Mouse (Mus musculus) gastrocnemius, adult 2 months (tissue): Measurements from ENCODE around the gene Ocln. TPM values are rescaled to one million over a fixed set of nuclear protein-coding genes. Genes with fewer than 3 reads are reported as not detected.

Source experiments
- DNase-seq: peaks from one replicate; pipeline ENCODE4 v3.0.0; 2022
- H3K27ac ChIP-seq: fragments of 200-600 bp; 2 replicates; pipeline ENCODE4 v1.8.1; 2022; ENCODE audit warnings: mild to moderate bottlenecking
- H3K4me3 ChIP-seq: fragments of 200-600 bp; 2 replicates; pipeline ENCODE4 v1.8.1; 2022; ENCODE audit warnings: mild to moderate bottlenecking, moderate library complexity
- CTCF ChIP-seq: fragments of 200-600 bp; IDR thresholded peaks from 2 replicates; pipeline ENCODE4 v1.8.1; 2022; ENCODE audit warnings: antibody characterized with exemption, mild to moderate bottlenecking, moderate library complexity
- intact Hi-C: fragments of 180-260 bp; cut with DNase I; formaldehyde crosslinking; loops from one replicate; pipeline ENCODE4 v1.15.1; 2025
- total RNA-seq, 2 experiments: library from RNA; stranded (reverse); gene quantifications; 2 replicates each; pipeline ENCODE4 v1.2.3; 2021

The Ocln gene
- total RNA-seq, 2 experiments from 2014 or later: 0.15 TPM; not detected in 1

DNA sequence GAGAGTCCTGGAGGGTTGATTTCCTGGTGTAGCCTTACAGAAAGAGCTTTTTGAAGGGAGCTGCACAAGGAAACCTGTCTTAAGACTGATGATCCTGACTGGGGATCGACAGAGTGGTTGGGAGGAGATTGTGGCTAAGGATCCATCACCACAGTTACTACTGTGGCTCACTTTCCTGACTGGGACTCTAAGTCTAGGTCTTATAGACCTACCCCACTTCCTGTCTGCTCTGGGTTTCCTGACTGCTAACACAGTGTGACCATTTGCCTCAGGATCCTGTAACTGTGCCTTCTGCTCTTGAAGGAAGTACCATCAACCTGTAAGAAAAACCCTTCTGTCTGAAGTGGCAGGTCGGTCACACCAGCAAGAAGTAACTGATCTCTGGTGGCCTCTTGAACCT, 18.2 kb upstream of the Ocln start:
- intact Hi-C loops: no loop called here
- Histone ChIP-seq H3K4me3 (no peak overlapping the region), H3K27ac (no peak overlapping the region)
- TF ChIP-seq CTCF: no peak
- no peak for DNase-seq

- no peak for DNase-seq
- Histone ChIP-seq H3K27ac (no peak overlapping the region), H3K4me3 (no peak overlapping the region)
- intact Hi-C loops: no loop called here
- no peak for TF ChIP-seq CTCF
Measured at GRCm38 (mm10) chr13:100568359-100568758, 15.8 kb upstream of the Ocln start.

- no peak for TF ChIP-seq CTCF
- intact Hi-C loops: no loop called here
- no peak overlapping the region for H3K4me3 ChIP-seq
Measured at GRCm38 (mm10) chr13:100559449-100559848, 6.9 kb upstream of the Ocln start.

GRCm38 (mm10) chr13:100557011-100557410, 4.5 kb upstream of the Ocln start:
- no peak for DNase-seq
- intact Hi-C loops: no loop called here
- Histone ChIP-seq H3K4me3 (no peak overlapping the region), H3K27ac (no peak overlapping the region)
- TF ChIP-seq CTCF: no peak

More at GRCm38 (mm10) chr13:100559449-100559848, 6.9 kb upstream of the Ocln start:
- no peak for DNase-seq
- H3K27ac ChIP-seq: no peak overlapping the region

- no peak for DNase-seq
- TF ChIP-seq CTCF: no peak
- peak overlapping the region; percentile 74 for H3K4me3 ChIP-seq
- no peak overlapping the region for H3K27ac ChIP-seq
- intact Hi-C loops: no loop called here
Measured at GRCm38 (mm10) chr13:100553042-100553437, 522 bp upstream of the Ocln start.

DNA sequence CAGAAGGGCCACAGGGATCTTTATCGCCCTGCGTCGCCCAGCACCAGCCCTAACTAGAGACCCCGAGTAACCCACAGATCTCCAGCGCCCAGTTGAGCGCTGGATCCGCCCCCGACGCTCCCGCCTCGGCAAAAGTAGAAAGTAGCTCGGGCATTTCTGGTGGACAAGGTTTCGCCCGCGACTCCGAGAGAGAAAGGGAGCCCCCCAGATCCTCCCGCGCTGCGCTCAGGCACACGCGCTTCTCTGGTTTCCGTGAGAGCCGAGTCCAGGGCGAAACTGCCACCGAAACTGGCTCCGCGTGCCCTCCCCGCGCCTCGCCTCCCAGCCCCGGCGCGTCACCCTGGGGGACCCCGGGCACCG, 529 bp downstream of the Ocln start:
- no peak for DNase-seq
- peak overlapping the region; percentile 74 for H3K4me3 ChIP-seq
- intact Hi-C loops: no loop called here
- H3K27ac ChIP-seq: no peak overlapping the region
- TF ChIP-seq CTCF: no peak

- intact Hi-C loops: no loop called here
- peak overlapping the region; percentile 74 for H3K4me3 ChIP-seq
- no peak for DNase-seq
- H3K27ac ChIP-seq: no peak overlapping the region
- TF ChIP-seq CTCF: no peak
Measured at GRCm38 (mm10) chr13:100551371-100552008, 1.0 kb downstream of the Ocln start.

DNA sequence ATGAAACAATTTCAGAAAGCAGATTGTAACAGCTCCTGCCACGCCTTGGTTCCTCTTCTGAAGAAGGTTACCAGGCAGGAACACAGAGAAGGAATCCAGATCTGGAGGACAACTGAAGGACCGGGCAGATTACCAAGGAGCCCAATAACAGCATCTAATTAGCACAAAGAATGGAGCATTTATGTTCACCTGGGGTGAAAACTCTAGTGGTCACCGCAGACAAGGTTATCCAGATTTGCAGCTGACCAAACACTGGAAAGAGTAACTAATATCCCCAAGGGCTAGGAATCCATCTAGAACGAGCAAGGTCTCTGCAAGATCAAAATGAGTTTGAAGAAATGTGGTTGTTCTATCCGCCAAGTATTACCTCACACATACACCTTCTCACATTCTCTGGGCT, 5.2 kb downstream of the Ocln start:
- no peak for DNase-seq
- TF ChIP-seq CTCF: no peak
- intact Hi-C loops: no loop called here
- no peak overlapping the region for H3K4me3 ChIP-seq
- H3K27ac ChIP-seq: no peak overlapping the region

DNA sequence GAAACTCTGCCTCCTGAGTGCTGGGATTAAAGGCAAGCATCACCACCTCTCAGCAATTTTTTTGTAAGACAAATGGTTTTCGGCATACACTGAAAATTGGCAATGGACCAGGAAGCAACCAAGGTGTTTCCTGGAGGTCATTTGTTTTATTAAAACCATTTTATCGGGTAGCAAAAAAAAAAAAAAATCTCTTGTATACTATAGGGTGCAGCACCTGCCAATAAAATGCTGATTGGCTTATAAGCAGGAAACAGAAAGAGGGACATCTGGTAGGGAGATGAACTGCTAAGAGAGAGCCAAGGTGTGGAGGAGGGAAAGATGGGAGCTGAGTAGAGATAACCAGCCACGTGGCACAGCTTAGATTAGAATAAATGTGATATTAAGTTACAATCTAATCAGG, 7.0 kb downstream of the Ocln start:
- Histone ChIP-seq H3K27ac (no peak overlapping the region), H3K4me3 (no peak overlapping the region)
- no peak for DNase-seq
- TF ChIP-seq CTCF: no peak
- intact Hi-C loops: no loop called here

DNA sequence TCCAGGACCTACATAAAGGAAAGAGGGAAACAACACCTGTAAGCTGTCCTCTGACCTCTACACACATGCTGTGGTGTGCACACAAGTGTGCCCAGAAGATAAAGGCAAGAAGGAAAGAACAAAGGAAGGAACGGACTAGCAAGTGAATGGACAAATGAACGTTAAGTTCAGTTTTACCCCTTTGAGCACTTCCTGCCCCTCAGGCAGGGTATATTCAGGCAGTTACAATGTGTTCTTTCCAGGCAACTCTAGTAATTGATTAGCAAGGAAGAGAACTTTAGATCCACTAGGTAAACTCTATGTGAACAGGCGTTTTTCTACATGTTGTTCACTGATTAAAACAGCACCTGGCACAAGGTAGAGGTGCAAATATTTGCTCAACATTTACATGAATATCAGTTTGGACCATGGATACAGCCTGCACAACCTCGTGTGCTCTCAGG, 8.3 kb downstream of the Ocln start:
- DNase-seq: no peak
- no peak for TF ChIP-seq CTCF
- Histone ChIP-seq H3K4me3 (no peak overlapping the region), H3K27ac (no peak overlapping the region)
- intact Hi-C loops: no loop called here

GRCm38 (mm10) chr13:100543011-100543767, 9.3 kb downstream of the Ocln start:
- TF ChIP-seq CTCF: no peak
- Histone ChIP-seq H3K4me3 (no peak overlapping the region), H3K27ac (no peak overlapping the region)
- no peak for DNase-seq
- intact Hi-C loops: no loop called here

DNA sequence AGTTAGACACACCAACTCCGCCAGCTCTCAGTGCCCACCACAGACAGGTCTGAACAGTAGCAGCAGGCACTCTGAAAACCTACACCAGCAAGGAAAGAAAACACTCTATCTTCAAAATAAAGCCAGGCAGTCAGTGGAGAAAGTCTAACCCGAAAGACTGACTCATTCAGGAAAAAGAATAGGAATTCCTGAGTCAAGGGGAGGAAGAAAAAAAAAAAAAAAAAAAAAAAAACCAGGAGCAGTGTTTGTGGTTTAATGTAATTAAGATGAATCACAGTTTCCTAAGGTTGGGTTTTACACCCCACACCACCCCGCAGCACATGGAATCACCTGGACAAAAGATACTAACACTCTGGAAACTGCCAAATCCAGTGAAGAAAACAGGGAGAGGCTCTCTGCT, 16.4 kb downstream of the Ocln start:
- no peak overlapping the region for H3K4me3 ChIP-seq
- H3K27ac ChIP-seq: no peak overlapping the region
- intact Hi-C loops: no loop called here
- no peak for DNase-seq
- TF ChIP-seq CTCF: no peak

DNA sequence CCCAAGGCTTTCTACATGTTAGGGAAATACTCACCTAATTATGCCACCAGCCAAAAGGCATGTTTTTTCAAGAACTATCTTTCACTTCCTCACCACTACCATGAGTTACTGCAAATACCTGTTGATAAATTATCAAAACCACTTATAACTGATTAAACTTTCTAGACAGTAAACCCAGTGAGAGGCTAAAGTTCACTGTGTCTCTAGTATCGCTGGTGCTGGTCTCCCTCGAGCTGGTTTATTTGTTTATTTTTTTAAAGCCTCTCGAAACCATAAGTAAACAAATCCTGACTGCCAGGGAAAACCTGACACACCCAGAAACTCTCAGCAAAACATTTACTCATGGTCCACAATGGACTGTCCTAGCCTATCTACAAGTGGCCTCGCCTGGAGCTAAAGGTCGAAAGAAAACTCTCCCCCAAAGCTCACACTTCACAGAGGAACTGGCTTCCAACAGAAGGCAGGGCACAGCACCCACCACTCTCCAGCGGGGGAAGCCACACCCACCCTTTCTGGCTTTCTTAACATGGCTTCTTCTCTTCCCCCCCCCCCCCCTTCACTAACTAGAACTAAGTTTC, 19.6 kb downstream of the Ocln start:
- intact Hi-C loops: no loop called here
- no peak for TF ChIP-seq CTCF
- no peak overlapping the region for H3K27ac ChIP-seq
- no peak overlapping the region for H3K4me3 ChIP-seq
- no peak for DNase-seq
